Mouse (Mus musculus) stomach, embryonic 15.5 days (tissue): ENCODE data around the gene Myh8. TPM values are rescaled to one million over a fixed set of nuclear protein-coding genes. Genes with fewer than 3 reads are reported as not detected.

Experiments used
- ATAC-seq: fragments of 200-750 bp; cut with Nextera tagmentation; 2 replicates; pipeline ENCODE4 v1.8.0; 2017; ENCODE audit warnings: low read depth, moderate number of reproducible peaks, moderate TSS enrichment; ENCODE audit not compliant: insufficient read depth, low FRiP score
- H3K27ac ChIP-seq: fragments of 300-500 bp; sonication (generic); 2 replicates; pipeline ENCODE4 v1.5.1; 2015; ENCODE audit warnings: mild to moderate bottlenecking, inconsistent platforms
- H3K27me3 ChIP-seq: fragments of 300-500 bp; sonication (generic); replicated peaks from 2 replicates; pipeline ENCODE4 v1.6.1; 2015; ENCODE audit warnings: inconsistent platforms
- H3K36me3 ChIP-seq: fragments of 300-500 bp; sonication (generic); 2 replicates; pipeline ENCODE4 v1.6.1; 2015; ENCODE audit warnings: inconsistent platforms
- H3K4me1 ChIP-seq: fragments of 300-500 bp; sonication (generic); 2 replicates; pipeline ENCODE4 v1.6.1; 2015; ENCODE audit warnings: inconsistent platforms
- H3K4me2 ChIP-seq: fragments of 300-500 bp; sonication (generic); 2 replicates; pipeline ENCODE4 v1.6.1; 2015; ENCODE audit warnings: mild to moderate bottlenecking, inconsistent platforms
- H3K4me3 ChIP-seq: fragments of 300-500 bp; sonication (generic); replicated peaks from 2 replicates; pipeline ENCODE4 v1.5.1; 2015; ENCODE audit warnings: inconsistent platforms
- H3K9ac ChIP-seq: fragments of 300-500 bp; sonication (generic); 2 replicates; pipeline ENCODE4 v1.6.1; 2015; ENCODE audit warnings: inconsistent platforms
- H3K9me3 ChIP-seq: fragments of 300-500 bp; sonication (generic); 2 replicates; pipeline ENCODE4 v1.6.1; 2016; ENCODE audit warnings: inconsistent platforms
- WGBS: fragments of 180-500 bp; shearing (Covaris S2); methylation state at CpG from one replicate; pipeline ENCODE4 v1.1.7; 2015; 5-methylcytosine and 5-hydroxymethylcytosine counted together
- polyA plus RNA-seq: library from polyadenylated mRNA; unstranded; fragments of >200 nt; fragmentation: Nextera tagmentation; extraction: Ambion mirVana; gene quantifications from 2 replicates; pipeline ENCODE4 v1.2.1, GENCODE M21; 2015

Myh8 gene
- 3.2 and 6.6 TPM in 2 replicates for polyA plus RNA-seq

GRCm38 (mm10) chr11:67276601-67277174 lies at the start of gene Myh8:
TSS of gene Myh8 (plus strand) at chr11:67277124.
- WGBS, result 64% methylated on average over 10 of the region's 10 CpGs
- no peaks in the 10 kb centered on the region for H3K9me3 ChIP-seq

GRCm38 (mm10) chr11:67228731-67229130 lies 48.2 kb upstream of the Myh8 start:
- H3K9ac ChIP-seq, result no peak overlapping the region
- no peak for ATAC-seq
- H3K9me3 ChIP-seq, result no peaks in the 10 kb centered on the region
- 73% methylated on average over 3 of the region's 3 CpGs for WGBS
- H3K4me2 ChIP-seq, result no peak overlapping the region
- no peaks in the 10 kb centered on the region for H3K27me3 ChIP-seq
- H3K36me3 ChIP-seq, result no peaks in the 10 kb centered on the region
- H3K27ac ChIP-seq, result no peak overlapping the region
- H3K4me3 ChIP-seq, result no peak overlapping the region
- no peaks in the 10 kb centered on the region for H3K4me1 ChIP-seq

More at GRCm38 (mm10) chr11:67276601-67277174, at the start of gene Myh8:
- Histone ChIP-seq H3K27me3 (no peaks in the 10 kb centered on the region), H3K27ac (no peak within 1 kb of the TSS), H3K4me3 (no peak within 1 kb of the TSS), H3K36me3 (no peaks in the 10 kb centered on the region), H3K4me2 (no peak within 1 kb of the TSS), H3K4me1 (no peaks in the 10 kb centered on the region), H3K9ac (no peak within 1 kb of the TSS)
- no peak; the same call in 1 of the 2 replicates for ATAC-seq

- ATAC-seq, result no peak
- WGBS, result 66% methylated on average over 5 of the region's 5 CpGs
Observed at GRCm38 (mm10) chr11:67229166-67229565, 47.8 kb upstream of the Myh8 start.

GRCm38 (mm10) chr11:67229946-67230345 lies 47.0 kb upstream of the Myh8 start:
- H3K27me3 ChIP-seq, result no peaks in the 10 kb centered on the region
- no peak overlapping the region for H3K27ac ChIP-seq
- no peak overlapping the region for H3K9ac ChIP-seq
- no peak overlapping the region for H3K4me3 ChIP-seq
- H3K4me1 ChIP-seq, result no peaks in the 10 kb centered on the region
- no peak for ATAC-seq
- no peaks in the 10 kb centered on the region for H3K9me3 ChIP-seq
- no peak overlapping the region for H3K4me2 ChIP-seq
- no peaks in the 10 kb centered on the region for H3K36me3 ChIP-seq
- WGBS, result 79% methylated on average over 2 of the region's 2 CpGs

More at GRCm38 (mm10) chr11:67229166-67229565, 47.8 kb upstream of the Myh8 start:
- Histone ChIP-seq H3K4me2 (no peak overlapping the region), H3K4me3 (no peak overlapping the region), H3K9me3 (no peaks in the 10 kb centered on the region), H3K4me1 (no peaks in the 10 kb centered on the region), H3K27me3 (no peaks in the 10 kb centered on the region), H3K27ac (no peak overlapping the region), H3K9ac (no peak overlapping the region), H3K36me3 (no peaks in the 10 kb centered on the region)

- Histone ChIP-seq H3K27ac (no peak overlapping the region), H3K4me1 (no peaks in the 10 kb centered on the region), H3K4me3 (no peak overlapping the region), H3K9ac (no peak overlapping the region), H3K27me3 (no peaks in the 10 kb centered on the region), H3K9me3 (no peaks in the 10 kb centered on the region), H3K36me3 (no peaks in the 10 kb centered on the region), H3K4me2 (no peak overlapping the region)
- ATAC-seq, result no peak
- WGBS, result 65% methylated on average over 5 of the region's 5 CpGs
Observed at GRCm38 (mm10) chr11:67235639-67236358, 41.1 kb upstream of the Myh8 start.

DNA sequence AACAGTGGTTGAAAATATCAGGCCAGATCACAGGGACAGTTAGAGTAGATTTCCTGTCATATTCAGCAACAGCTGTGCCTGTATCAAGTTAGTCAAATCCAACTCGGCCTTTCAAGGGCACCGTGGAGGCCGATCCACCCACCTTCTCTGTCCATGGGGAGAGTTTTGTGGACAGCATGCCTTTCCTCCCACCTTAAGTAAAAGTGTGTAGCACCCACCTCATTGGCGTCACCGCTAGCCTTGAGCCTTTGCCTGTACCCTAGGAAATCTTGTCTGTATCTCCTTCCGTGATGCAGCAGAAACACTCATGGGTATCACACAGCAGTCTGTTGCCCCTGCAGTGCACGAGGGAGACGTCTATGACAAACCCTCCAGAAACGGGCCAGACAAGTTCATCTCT lies 40.1 kb upstream of the Myh8 start:
- Histone ChIP-seq H3K36me3 (no peaks in the 10 kb centered on the region), H3K4me1 (no peaks in the 10 kb centered on the region), H3K4me3 (no peak overlapping the region), H3K9me3 (no peaks in the 10 kb centered on the region), H3K27ac (no peak overlapping the region), H3K4me2 (no peak overlapping the region), H3K27me3 (no peaks in the 10 kb centered on the region), H3K9ac (no peak overlapping the region)
- ATAC-seq, result no peak
- WGBS, result 76% methylated on average over 9 of the region's 9 CpGs

DNA sequence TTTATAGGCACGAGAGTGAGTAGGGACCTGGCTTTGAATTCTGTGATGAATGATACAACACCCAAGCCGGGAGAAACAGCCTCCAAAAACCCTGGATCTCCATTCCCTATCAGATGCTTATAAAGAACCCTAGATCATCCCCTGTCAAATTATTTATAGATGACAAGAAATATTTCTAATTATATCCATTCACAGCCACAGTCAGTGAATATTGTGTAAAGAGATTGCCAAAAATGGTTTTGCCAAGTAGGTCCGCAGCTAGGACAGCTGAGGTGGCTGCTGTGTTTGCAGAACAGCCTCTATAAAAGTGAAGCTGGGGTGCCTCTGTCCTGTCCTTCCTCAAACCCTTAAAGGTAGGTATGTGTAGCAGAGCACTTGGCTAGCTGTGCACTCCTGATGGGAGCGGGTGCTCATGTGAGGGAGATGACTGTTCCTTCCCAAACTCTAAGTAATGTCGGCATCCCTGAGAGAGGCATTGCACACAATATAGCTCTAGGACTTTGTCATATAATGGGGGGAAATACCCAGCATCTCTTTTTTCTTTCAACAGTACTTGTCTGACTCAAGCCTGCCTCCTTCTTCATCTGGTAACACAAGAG lies 39.3 kb upstream of the Myh8 start, which contains the start of gene Myh4:
Gene Myh4, plus strand, starts transcription at position 549 of the 599 bp plus-strand sequence.
- Histone ChIP-seq H3K27me3 (no peaks in the 10 kb centered on the region), H3K36me3 (no peaks in the 10 kb centered on the region), H3K4me3 (no peak within 1 kb of the TSS), H3K27ac (no peak within 1 kb of the TSS), H3K4me2 (no peak within 1 kb of the TSS), H3K4me1 (no peaks in the 10 kb centered on the region), H3K9ac (no peak within 1 kb of the TSS), H3K9me3 (no peaks in the 10 kb centered on the region)
- ATAC-seq, result no peak
- WGBS, result 73% methylated on average over 5 of the region's 5 CpGs

GRCm38 (mm10) chr11:67241051-67241450 lies 35.9 kb upstream of the Myh8 start:
- Histone ChIP-seq H3K4me2 (no peak overlapping the region), H3K27ac (no peak overlapping the region), H3K9me3 (no peaks in the 10 kb centered on the region), H3K36me3 (no peaks in the 10 kb centered on the region), H3K27me3 (no peaks in the 10 kb centered on the region), H3K9ac (no peak overlapping the region), H3K4me1 (no peaks in the 10 kb centered on the region), H3K4me3 (no peak overlapping the region)
- WGBS, result 76% methylated on average over 6 of the region's 6 CpGs
- ATAC-seq, result no peak

- no peak overlapping the region for H3K4me3 ChIP-seq
Observed at GRCm38 (mm10) chr11:67253691-67254090, 23.2 kb upstream of the Myh8 start.

GRCm38 (mm10) chr11:67257048-67257447 lies 19.9 kb upstream of the Myh8 start:
- Histone ChIP-seq H3K4me3 (no peak overlapping the region), H3K9me3 (no peaks in the 10 kb centered on the region), H3K4me2 (no peak overlapping the region), H3K9ac (no peak overlapping the region), H3K36me3 (no peaks in the 10 kb centered on the region), H3K4me1 (no peaks in the 10 kb centered on the region), H3K27me3 (no peaks in the 10 kb centered on the region), H3K27ac (no peak overlapping the region)
- no peak for ATAC-seq
- 87% methylated on average over 7 of the region's 7 CpGs for WGBS

More at GRCm38 (mm10) chr11:67253691-67254090, 23.2 kb upstream of the Myh8 start:
- no peaks in the 10 kb centered on the region for H3K27me3 ChIP-seq
- H3K4me1 ChIP-seq, result no peaks in the 10 kb centered on the region
- no peak overlapping the region for H3K27ac ChIP-seq
- no peak overlapping the region for H3K9ac ChIP-seq
- no peaks in the 10 kb centered on the region for H3K9me3 ChIP-seq
- ATAC-seq, result no peak
- WGBS, result 93% methylated on average over 4 of the region's 4 CpGs
- no peaks in the 10 kb centered on the region for H3K36me3 ChIP-seq
- no peak overlapping the region for H3K4me2 ChIP-seq

GRCm38 (mm10) chr11:67260956-67261355 lies 16.0 kb upstream of the Myh8 start:
- ATAC-seq, result no peak
- no peak overlapping the region for H3K4me2 ChIP-seq
- no peaks in the 10 kb centered on the region for H3K9me3 ChIP-seq
- H3K4me3 ChIP-seq, result no peak overlapping the region
- no peaks in the 10 kb centered on the region for H3K27me3 ChIP-seq
- no peaks in the 10 kb centered on the region for H3K4me1 ChIP-seq
- no peaks in the 10 kb centered on the region for H3K36me3 ChIP-seq
- no peak overlapping the region for H3K9ac ChIP-seq
- H3K27ac ChIP-seq, result no peak overlapping the region
- WGBS, result 81% methylated on average over 6 of the region's 6 CpGs

- WGBS, result 71% methylated on average over 1 of the region's 1 CpGs
- no peak overlapping the region for H3K4me3 ChIP-seq
- H3K4me1 ChIP-seq, result no peaks in the 10 kb centered on the region
- no peak overlapping the region for H3K27ac ChIP-seq
- no peaks in the 10 kb centered on the region for H3K36me3 ChIP-seq
- no peaks in the 10 kb centered on the region for H3K9me3 ChIP-seq
- ATAC-seq, result no peak
- H3K27me3 ChIP-seq, result no peaks in the 10 kb centered on the region
- H3K9ac ChIP-seq, result no peak overlapping the region
- H3K4me2 ChIP-seq, result no peak overlapping the region
Observed at GRCm38 (mm10) chr11:67293440-67293839, 16.5 kb downstream of the Myh8 start.
